Mouse (Mus musculus) testis, adult 2 months (tissue): Measurements from ENCODE around the gene Sapcd1.
"Not testable (repeated sequence)": the region's sequence is repeated elsewhere in the genome, so short reads cannot be mapped to it uniquely, and the experiment has no call there.

Source experiments
- CTCF ChIP-seq: fragments of 200-500 bp; IDR thresholded peaks from 2 replicates; pipeline ENCODE4 v1.5.1; 2012; ENCODE audit warnings: low read depth, mild to moderate bottlenecking, inconsistent platforms, low read length, moderate library complexity; ENCODE audit not compliant: control insufficient read depth, insufficient read depth, insufficient replicate concordance
- POLR2A ChIP-seq: fragments of 200-500 bp; IDR thresholded peaks from 2 replicates; pipeline ENCODE4 v1.6.1; 2012; ENCODE audit warnings: low read depth, mild to moderate bottlenecking, inconsistent platforms, low read length, moderate library complexity; ENCODE audit not compliant: control insufficient read depth

GRCm38 (mm10) chr17:34995192-34995591 is 32.6 kb downstream of the Sapcd1 start:
- not testable (repeated sequence) for TF ChIP-seq POLR2A, CTCF
